Mouse (Mus musculus): Measurements from ENCODE around the gene Olfr1513.
"Not testable (repeated sequence)": the region's sequence is repeated elsewhere in the genome, so short reads cannot be mapped to it uniquely, and the experiment has no call there.

Gene Olfr1513

DNA sequence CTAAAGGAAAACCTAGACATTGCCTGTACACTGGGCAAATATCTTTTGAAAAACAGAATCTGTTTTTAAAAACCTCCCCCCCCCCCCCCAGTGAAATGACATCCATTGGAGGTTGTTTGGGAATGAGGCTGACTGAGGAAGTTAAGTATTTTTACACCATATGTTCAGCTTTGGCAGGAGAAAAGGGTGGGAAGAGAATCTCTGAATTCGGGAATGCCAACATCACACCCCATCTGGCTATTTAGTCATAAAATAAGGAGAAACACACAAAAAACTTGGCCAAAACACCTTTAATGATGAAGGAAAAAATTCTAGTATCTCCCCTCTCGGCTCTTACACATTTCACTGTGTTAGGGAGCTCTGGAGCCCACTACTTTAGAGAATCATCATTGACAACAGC, 45.3 kb downstream of the Olfr1513 start:
- no peak for DNase-seq (ENCODE audit: low read depth, low spot score)

DNA sequence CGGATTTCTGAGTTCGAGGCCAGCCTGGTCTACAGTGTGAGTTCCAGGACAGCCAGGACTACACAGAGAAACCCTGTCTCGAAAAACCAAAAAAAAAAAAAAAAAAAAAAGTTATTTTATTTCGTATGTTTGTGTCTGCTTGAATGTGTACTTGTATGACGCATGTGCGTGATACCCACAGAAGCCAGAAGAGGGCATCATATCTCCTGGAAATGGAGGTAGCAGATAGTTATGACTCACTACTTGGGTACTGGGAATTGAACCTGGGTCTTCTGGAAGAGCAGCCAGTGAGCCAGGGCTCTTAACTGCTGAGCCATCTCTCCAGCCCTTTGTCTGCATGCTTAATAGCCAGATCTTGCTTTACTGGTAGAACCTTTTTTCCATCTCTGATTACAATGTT, 45.9 kb downstream of the Olfr1513 start:
- DNase-seq (ENCODE audit: low read depth, low spot score): not testable (repeated sequence)

DNA sequence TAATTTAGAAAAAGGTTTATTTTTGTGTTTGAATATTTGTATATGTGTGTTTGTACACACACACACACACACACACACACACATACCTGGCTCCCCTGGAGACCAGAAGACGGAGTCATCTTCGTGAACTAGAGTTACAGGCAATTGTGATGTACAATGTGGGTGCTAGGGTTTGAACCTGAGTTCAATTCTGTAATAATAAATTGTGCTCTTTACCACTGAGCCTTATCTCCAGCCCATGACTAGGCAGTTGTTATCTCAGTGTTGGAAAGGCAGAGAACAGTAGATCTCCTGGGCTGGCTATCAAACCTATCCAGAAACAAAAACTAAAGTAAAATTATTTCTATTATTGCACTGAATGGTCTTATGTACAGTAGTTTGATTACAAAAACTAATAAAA, 50.1 kb downstream of the Olfr1513 start:
- no peak for DNase-seq (ENCODE audit: low read depth, low spot score)

DNA sequence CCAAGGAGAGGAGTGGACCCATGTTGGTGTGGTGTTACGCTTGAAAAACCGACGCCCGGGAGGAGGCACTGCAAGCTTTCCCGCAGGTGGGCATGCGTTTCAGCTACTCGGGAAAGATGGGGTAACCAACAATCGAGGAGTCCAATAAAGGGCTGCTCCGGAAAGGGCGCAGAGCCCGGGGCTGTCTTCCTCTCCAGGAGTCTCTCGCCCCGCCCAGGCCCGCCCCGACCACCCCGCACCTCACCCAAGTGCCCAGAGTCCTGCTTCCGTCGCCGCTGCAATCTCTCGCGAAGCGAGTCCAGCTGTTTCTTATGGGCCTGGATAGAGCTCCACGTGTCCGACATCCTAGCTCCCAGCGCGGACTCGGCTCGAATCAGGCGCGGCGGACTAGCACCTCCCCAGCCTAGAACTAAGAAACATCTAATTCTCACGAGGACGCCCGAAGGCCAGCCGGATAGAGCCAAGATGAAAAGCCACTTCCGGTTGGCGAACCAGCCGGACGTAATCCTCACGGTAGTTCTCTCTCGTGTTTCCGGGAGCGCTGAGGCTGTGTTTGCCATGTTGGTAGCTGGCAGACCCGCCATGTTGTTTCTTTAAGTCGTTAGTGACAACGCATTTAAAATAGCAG, 51.5 kb downstream of the Olfr1513 start, which contains the start of gene Mettl3:
TSS of gene Mettl3 (minus strand) at position 485 of the 628 bp plus-strand sequence.
- peak; percentile 86 for DNase-seq (ENCODE audit: low read depth, low spot score)

DNA sequence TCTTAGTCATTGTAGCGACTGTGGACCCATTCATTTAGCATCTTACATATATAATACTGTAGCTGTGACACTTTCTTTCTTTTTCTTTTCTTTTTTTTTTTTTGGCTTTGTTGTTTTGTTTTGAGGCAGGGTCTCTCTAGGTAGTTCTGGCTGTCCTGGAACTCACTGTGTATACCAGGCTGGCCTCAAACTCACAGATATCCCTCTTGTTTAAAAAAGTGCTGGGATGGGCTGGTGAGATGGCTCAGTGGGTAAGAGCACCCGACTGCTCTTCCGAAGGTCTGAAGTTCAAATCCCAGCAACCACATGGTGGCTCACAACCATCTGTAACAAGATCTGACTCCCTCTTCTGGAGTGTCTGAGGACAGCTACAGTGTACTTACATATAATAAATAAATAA, 52.7 kb downstream of the Olfr1513 start:
- DNase-seq (ENCODE audit: low read depth, low spot score): not testable (repeated sequence)

Measured in WW6 (cell line).